Mouse (Mus musculus) hindbrain, embryonic 16.5 days (tissue): ENCODE measurements around the gene Mrpl14. TPM values are rescaled to one million over a fixed set of nuclear protein-coding genes. Genes with fewer than 3 reads are reported as not detected.
A peak's percentile ranks its signal among the peaks of the same experiment; 100 is the strongest.

Experiments used
- ATAC-seq: fragments of 200-750 bp; cut with Nextera tagmentation; 2 replicates; pipeline ENCODE4 v1.8.0; 2017; ENCODE audit warnings: moderate TSS enrichment, moderate library complexity
- H3K27ac ChIP-seq: fragments of 300-500 bp; sonication (generic); 2 replicates; pipeline ENCODE4 v1.5.1; 2014; ENCODE audit warnings: low read depth, mild to moderate bottlenecking, control low read depth, low read length, moderate library complexity
- H3K27me3 ChIP-seq: fragments of 300-500 bp; sonication (generic); replicated peaks from 2 replicates; pipeline ENCODE4 v1.6.1; 2014; ENCODE audit warnings: low read length; ENCODE audit not compliant: control insufficient read depth, insufficient read depth
- H3K36me3 ChIP-seq: fragments of 300-500 bp; sonication (generic); 2 replicates; pipeline ENCODE4 v1.6.1; 2014; ENCODE audit warnings: mild to moderate bottlenecking, low read length, moderate library complexity, mixed read lengths; ENCODE audit not compliant: control insufficient read depth, insufficient read depth
- H3K4me1 ChIP-seq: fragments of 300-500 bp; sonication (generic); 2 replicates; pipeline ENCODE4 v1.6.1; 2014; ENCODE audit warnings: low read depth, low read length; ENCODE audit not compliant: control insufficient read depth, insufficient read depth
- H3K4me2 ChIP-seq: fragments of 300-500 bp; sonication (generic); 2 replicates; pipeline ENCODE4 v1.6.1; 2014; ENCODE audit warnings: mild to moderate bottlenecking, low read length, control low read depth, moderate library complexity
- H3K4me3 ChIP-seq: fragments of 300-500 bp; sonication (generic); 2 replicates; pipeline ENCODE4 v1.5.1; 2014; ENCODE audit warnings: mild to moderate bottlenecking, low read length, control low read depth, moderate library complexity
- H3K9ac ChIP-seq: fragments of 300-500 bp; sonication (generic); 2 replicates; pipeline ENCODE4 v1.6.1; 2014; ENCODE audit warnings: low read depth, mild to moderate bottlenecking, control low read depth, low read length, moderate library complexity
- H3K9me3 ChIP-seq: fragments of 300-500 bp; sonication (generic); 2 replicates; pipeline ENCODE4 v1.6.1; 2014; ENCODE audit warnings: mild to moderate bottlenecking, low read length, moderate library complexity; ENCODE audit not compliant: control insufficient read depth
- WGBS: fragments of 180-500 bp; shearing (Covaris S2); extraction: QIAGEN DNeasy Blood & Tissue Kit; methylation state at CpG from one replicate; pipeline ENCODE4 v1.1.7; 2014; 5-methylcytosine and 5-hydroxymethylcytosine counted together
- polyA plus RNA-seq: library from polyadenylated mRNA; unstranded; fragments of >200 nt; fragmentation: Nextera tagmentation; extraction: Ambion mirVana; gene quantifications from 2 replicates; pipeline ENCODE4 v1.2.1, GENCODE M21; 2015

Gene Mrpl14
- polyA plus RNA-seq, 1 experiment from 2014 or later = 134 TPM

- 90% methylated on average over 13 of the region's 13 CpGs for WGBS
- ATAC-seq = no peak
- Histone ChIP-seq H3K36me3 (peaks cover 34% of the 10 kb centered on the region), H3K4me2 (no peak overlapping the region), H3K4me1 (peaks cover 3% of the 10 kb centered on the region; the same call in 1 of the 2 replicates), H3K27me3 (no peaks in the 10 kb centered on the region), H3K9ac (no peak overlapping the region), H3K4me3 (no peak overlapping the region), H3K9me3 (no peaks in the 10 kb centered on the region), H3K27ac (no peak overlapping the region)
Observed at GRCm38 (mm10) chr17:45664608-45665007, 21.5 kb upstream of the Mrpl14 start.

DNA sequence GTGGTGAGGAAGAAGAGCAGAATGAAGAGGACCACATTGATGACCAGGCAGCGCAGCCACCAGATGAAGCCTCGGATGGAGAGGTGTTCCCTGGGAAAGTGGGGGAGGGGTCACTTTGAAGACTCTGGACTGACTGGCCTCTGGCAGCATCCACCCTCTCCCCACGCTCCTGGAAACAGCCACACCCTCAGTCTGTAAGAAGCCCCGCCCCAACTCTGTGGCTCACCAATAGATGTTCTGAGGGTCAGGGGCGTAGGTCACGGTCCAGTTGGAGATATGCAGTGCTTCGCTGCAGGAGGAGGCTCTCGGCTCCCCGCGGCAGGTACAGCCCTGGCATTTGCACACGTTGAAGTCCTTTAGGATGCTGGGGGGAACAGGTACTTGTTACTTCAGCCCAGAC, 20.0 kb upstream of the Mrpl14 start:
- 80% methylated on average over 11 of the region's 11 CpGs for WGBS
- no peak overlapping the region for H3K4me3 ChIP-seq
- H3K27ac ChIP-seq = no peak overlapping the region
- H3K4me1 ChIP-seq = peaks cover 3% of the 10 kb centered on the region; the same call in 1 of the 2 replicates
- peaks cover 40% of the 10 kb centered on the region for H3K36me3 ChIP-seq
- H3K27me3 ChIP-seq = no peaks in the 10 kb centered on the region
- no peaks in the 10 kb centered on the region for H3K9me3 ChIP-seq
- no peak overlapping the region for H3K4me2 ChIP-seq
- ATAC-seq = no peak
- no peak overlapping the region for H3K9ac ChIP-seq

GRCm38 (mm10) chr17:45667481-45667880, 18.6 kb upstream of the Mrpl14 start:
- Histone ChIP-seq H3K4me1 (peaks cover 3% of the 10 kb centered on the region; the same call in 1 of the 2 replicates), H3K4me2 (no peak overlapping the region), H3K27me3 (no peaks in the 10 kb centered on the region), H3K36me3 (peaks cover 45% of the 10 kb centered on the region), H3K4me3 (no peak overlapping the region), H3K9me3 (no peaks in the 10 kb centered on the region), H3K27ac (no peak overlapping the region), H3K9ac (no peak overlapping the region)
- no peak for ATAC-seq
- 86% methylated on average over 9 of the region's 10 CpGs for WGBS

- H3K4me1 ChIP-seq = peaks cover 3% of the 10 kb centered on the region; the same call in 1 of the 2 replicates
- no peak overlapping the region for H3K4me3 ChIP-seq
- peaks cover 46% of the 10 kb centered on the region for H3K36me3 ChIP-seq
- no peak overlapping the region for H3K27ac ChIP-seq
- no peak overlapping the region for H3K9ac ChIP-seq
- H3K27me3 ChIP-seq = no peaks in the 10 kb centered on the region
- no peak for ATAC-seq
- 92% methylated on average over 10 of the region's 10 CpGs for WGBS
- no peak overlapping the region for H3K4me2 ChIP-seq
- H3K9me3 ChIP-seq = no peaks in the 10 kb centered on the region
Observed at GRCm38 (mm10) chr17:45667986-45668385, 18.1 kb upstream of the Mrpl14 start.

- no peak overlapping the region for H3K4me3 ChIP-seq
- H3K27me3 ChIP-seq = no peaks in the 10 kb centered on the region
- H3K36me3 ChIP-seq = peaks cover 51% of the 10 kb centered on the region
- no peaks in the 10 kb centered on the region for H3K4me1 ChIP-seq
- no peak overlapping the region for H3K4me2 ChIP-seq
- ATAC-seq = no peak
- no peak overlapping the region for H3K27ac ChIP-seq
- no peaks in the 10 kb centered on the region for H3K9me3 ChIP-seq
- WGBS = 95% methylated on average over 1 of the region's 1 CpGs
- no peak overlapping the region for H3K9ac ChIP-seq
Observed at GRCm38 (mm10) chr17:45671821-45672220, 14.3 kb upstream of the Mrpl14 start.

DNA sequence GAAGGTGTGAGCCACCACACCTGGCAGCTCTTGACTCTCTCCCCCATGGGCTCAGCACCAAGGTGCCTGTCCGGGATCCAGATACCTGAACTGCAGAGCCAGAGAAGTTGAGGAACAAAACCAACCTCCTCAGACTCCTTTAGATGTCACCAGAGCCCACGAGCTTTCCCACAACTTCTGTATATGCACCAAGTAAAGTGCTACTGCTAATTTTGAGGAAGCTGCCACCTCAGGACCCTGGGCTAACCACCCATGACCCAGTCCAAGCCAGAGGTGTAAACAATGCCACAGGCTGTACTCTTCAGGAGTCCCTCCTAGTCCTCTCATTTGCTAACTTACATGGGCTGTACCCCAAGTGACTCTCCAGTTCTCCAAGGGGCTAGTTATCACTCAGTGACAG, 13.5 kb upstream of the Mrpl14 start:
- 94% methylated on average over 2 of the region's 2 CpGs for WGBS
- no peak overlapping the region for H3K9ac ChIP-seq
- H3K36me3 ChIP-seq = peaks cover 53% of the 10 kb centered on the region
- H3K9me3 ChIP-seq = no peaks in the 10 kb centered on the region
- H3K4me2 ChIP-seq = no peak overlapping the region
- no peak overlapping the region for H3K4me3 ChIP-seq
- H3K27ac ChIP-seq = no peak overlapping the region
- H3K27me3 ChIP-seq = no peaks in the 10 kb centered on the region
- H3K4me1 ChIP-seq = no peaks in the 10 kb centered on the region
- ATAC-seq = no peak

DNA sequence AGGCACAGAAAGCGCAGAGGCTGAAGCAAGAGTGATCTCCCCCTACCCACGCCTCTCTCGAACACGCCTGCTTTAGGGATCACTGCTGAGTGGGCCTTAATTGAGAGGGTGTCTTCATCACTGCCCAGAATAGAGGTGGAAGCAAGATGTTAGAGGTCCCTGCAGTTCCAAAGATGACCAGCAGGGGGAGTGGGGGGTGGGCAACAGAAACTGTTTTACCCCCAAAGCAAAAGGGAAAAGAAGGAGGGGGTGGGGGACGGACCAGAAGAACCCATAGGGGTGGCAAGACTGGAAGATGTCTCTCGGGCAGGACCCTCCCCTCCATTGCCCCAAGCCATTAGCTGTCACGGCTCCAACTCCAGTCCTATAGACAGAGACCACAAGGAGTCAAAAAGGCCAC, 8.0 kb upstream of the Mrpl14 start:
- no peak overlapping the region for H3K4me2 ChIP-seq
- H3K27ac ChIP-seq = no peak overlapping the region
- H3K9me3 ChIP-seq = no peaks in the 10 kb centered on the region
- ATAC-seq = no peak
- H3K9ac ChIP-seq = no peak overlapping the region
- H3K36me3 ChIP-seq = peaks cover 30% of the 10 kb centered on the region
- no peaks in the 10 kb centered on the region for H3K27me3 ChIP-seq
- 35% methylated on average over 7 of the region's 7 CpGs for WGBS
- no peak overlapping the region for H3K4me3 ChIP-seq
- peaks cover 7% of the 10 kb centered on the region for H3K4me1 ChIP-seq

DNA sequence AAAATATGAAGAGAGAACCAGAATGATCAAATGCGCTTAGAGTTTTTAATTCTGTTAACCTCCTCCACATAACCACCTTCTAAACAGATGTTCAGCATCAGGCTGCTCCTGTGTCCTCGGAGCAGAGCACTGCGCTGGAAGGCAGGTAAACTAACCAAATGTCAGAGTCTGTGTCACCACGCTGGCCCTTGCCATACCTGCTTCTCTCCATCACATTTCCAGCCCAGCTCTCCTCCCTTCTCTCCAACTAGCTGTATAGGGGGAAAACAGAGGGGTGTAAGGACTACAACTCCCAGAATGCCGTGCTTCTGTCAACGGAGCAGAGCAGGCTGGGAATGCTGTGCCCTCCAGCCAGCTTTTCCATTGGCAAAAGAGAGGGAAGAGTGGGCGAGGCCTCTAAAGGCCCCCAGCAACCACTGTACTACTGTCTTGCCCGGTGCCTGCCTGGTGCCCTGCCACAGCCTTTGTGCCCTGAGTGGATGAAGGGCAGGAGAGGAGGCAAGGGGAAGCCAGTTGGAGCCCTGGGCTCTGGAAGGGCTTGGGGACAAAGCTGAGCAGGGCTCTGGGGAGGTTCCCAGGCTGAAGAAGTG, 5.6 kb upstream of the Mrpl14 start:
- no peaks in the 10 kb centered on the region for H3K9me3 ChIP-seq
- peaks cover 14% of the 10 kb centered on the region for H3K4me1 ChIP-seq
- WGBS = 50% methylated on average over 8 of the region's 8 CpGs
- H3K36me3 ChIP-seq = peaks cover 16% of the 10 kb centered on the region
- H3K27me3 ChIP-seq = no peaks in the 10 kb centered on the region
- peak overlapping the region; percentile 44 for H3K27ac ChIP-seq
- H3K4me3 ChIP-seq = 0 out of 2 replicates have a peak overlapping the region, but pooled peaks have one; percentile 0
- ATAC-seq = peak; percentile 83
- peak overlapping the region; percentile 33 for H3K4me2 ChIP-seq
- peak overlapping the region; percentile 3; the same call in 1 of the 2 replicates for H3K9ac ChIP-seq

- no peaks in the 10 kb centered on the region for H3K9me3 ChIP-seq
- peaks cover 8% of the 10 kb centered on the region for H3K36me3 ChIP-seq
- peaks cover 14% of the 10 kb centered on the region for H3K4me1 ChIP-seq
- H3K4me2 ChIP-seq = no peak overlapping the region
- H3K9ac ChIP-seq = no peak overlapping the region
- 100% methylated on average over 1 of the region's 1 CpGs for WGBS
- H3K27me3 ChIP-seq = no peaks in the 10 kb centered on the region
- H3K4me3 ChIP-seq = no peak overlapping the region
- ATAC-seq = no peak
- no peak overlapping the region for H3K27ac ChIP-seq
Observed at GRCm38 (mm10) chr17:45681588-45681987, 4.5 kb upstream of the Mrpl14 start.
